Mouse (Mus musculus) stomach, embryonic 14.5 days (tissue): ENCODE results near the gene Otud4. TPM values are rescaled to one million over a fixed set of nuclear protein-coding genes. Genes with fewer than 3 reads are reported as not detected.
"Not testable (repeated sequence)": the region's sequence is repeated elsewhere in the genome, so short reads cannot be mapped to it uniquely, and the experiment has no call there.

Experiments
- ATAC-seq: fragments of 200-750 bp; cut with Nextera tagmentation; 2 replicates; pipeline ENCODE4 v1.8.0; 2017; ENCODE audit warnings: low read depth, moderate TSS enrichment; ENCODE audit not compliant: insufficient number of reproducible peaks, insufficient read depth, low FRiP score
- H3K27ac ChIP-seq: fragments of 300-500 bp; sonication (generic); 2 replicates; pipeline ENCODE4 v1.5.1; 2014; ENCODE audit warnings: mild to moderate bottlenecking, low read length, moderate library complexity, mixed read lengths
- H3K27me3 ChIP-seq: fragments of 300-500 bp; sonication (generic); 2 replicates; pipeline ENCODE4 v1.6.1; 2014; ENCODE audit warnings: low read length, control low read depth, mixed read lengths; ENCODE audit not compliant: control insufficient read depth, insufficient read depth
- H3K36me3 ChIP-seq: fragments of 300-500 bp; sonication (generic); 2 replicates; pipeline ENCODE4 v1.6.1; 2014; ENCODE audit warnings: mild to moderate bottlenecking, control low read depth, low read length, moderate library complexity, mixed read lengths; ENCODE audit not compliant: control insufficient read depth, insufficient read depth
- H3K4me1 ChIP-seq: fragments of 300-500 bp; sonication (generic); 2 replicates; pipeline ENCODE4 v1.6.1; 2014; ENCODE audit warnings: low read length, control low read depth, mixed read lengths; ENCODE audit not compliant: control insufficient read depth, insufficient read depth
- H3K4me2 ChIP-seq: fragments of 300-500 bp; sonication (generic); replicated peaks from 2 replicates; pipeline ENCODE4 v1.6.1; 2014; ENCODE audit warnings: low read depth, low read length, control low read depth
- H3K4me3 ChIP-seq: fragments of 300-500 bp; sonication (generic); 2 replicates; pipeline ENCODE4 v1.5.1; 2014; ENCODE audit warnings: low read depth, low read length, control low read depth
- H3K9ac ChIP-seq: fragments of 300-500 bp; sonication (generic); replicated peaks from 2 replicates; pipeline ENCODE4 v1.6.1; 2014; ENCODE audit warnings: low read depth, mild to moderate bottlenecking, control low read depth, low read length, moderate library complexity, mixed read lengths
- H3K9me3 ChIP-seq: fragments of 300-500 bp; sonication (generic); 2 replicates; pipeline ENCODE4 v1.6.1; 2016; ENCODE audit warnings: low read depth, low read length, control low read depth; ENCODE audit not compliant: control insufficient read depth
- WGBS: fragments of 180-500 bp; shearing (Covaris S2); extraction: QIAGEN DNeasy Blood & Tissue Kit; methylation state at CpG from one replicate; pipeline ENCODE4 v1.1.7; 2014; 5-methylcytosine and 5-hydroxymethylcytosine counted together
- polyA plus RNA-seq: library from polyadenylated mRNA; unstranded; fragments of >200 nt; fragmentation: Nextera tagmentation; extraction: Ambion mirVana; gene quantifications from 2 replicates; pipeline ENCODE4 v1.2.1, GENCODE M21; 2014

The Otud4 gene
- polyA plus RNA-seq, 1 experiment from 2014 or later, result 27.2 TPM

DNA sequence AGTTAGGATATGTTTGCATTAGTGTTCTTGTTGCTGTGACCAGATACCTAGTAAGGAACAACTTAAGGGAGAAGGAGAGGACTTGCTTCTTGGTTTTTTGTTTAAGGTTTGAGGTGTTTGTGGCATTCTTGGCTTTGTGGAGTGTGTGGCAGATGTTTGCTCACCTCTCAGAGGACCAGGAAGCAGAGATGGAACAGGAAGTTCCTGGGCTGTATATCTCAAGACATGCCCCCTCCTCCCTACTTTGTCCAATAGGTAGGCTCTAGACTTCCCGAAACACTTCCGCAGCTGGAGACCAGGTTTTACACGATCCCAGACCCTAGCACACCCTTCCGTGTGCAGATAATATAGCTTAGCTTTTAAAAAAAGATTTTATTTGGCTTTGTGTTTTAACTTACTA is 10.2 kb downstream of the Otud4 start:
- no peak for ATAC-seq
- Histone ChIP-seq H3K36me3 (peaks cover 28% of the 10 kb centered on the region), H3K27ac (no peak overlapping the region), H3K4me2 (no peak overlapping the region), H3K4me1 (no peaks in the 10 kb centered on the region), H3K9ac (no peak overlapping the region), H3K4me3 (no peak overlapping the region), H3K9me3 (no peaks in the 10 kb centered on the region), H3K27me3 (no peaks in the 10 kb centered on the region)
- 90% methylated on average over 4 of the region's 4 CpGs for WGBS

DNA sequence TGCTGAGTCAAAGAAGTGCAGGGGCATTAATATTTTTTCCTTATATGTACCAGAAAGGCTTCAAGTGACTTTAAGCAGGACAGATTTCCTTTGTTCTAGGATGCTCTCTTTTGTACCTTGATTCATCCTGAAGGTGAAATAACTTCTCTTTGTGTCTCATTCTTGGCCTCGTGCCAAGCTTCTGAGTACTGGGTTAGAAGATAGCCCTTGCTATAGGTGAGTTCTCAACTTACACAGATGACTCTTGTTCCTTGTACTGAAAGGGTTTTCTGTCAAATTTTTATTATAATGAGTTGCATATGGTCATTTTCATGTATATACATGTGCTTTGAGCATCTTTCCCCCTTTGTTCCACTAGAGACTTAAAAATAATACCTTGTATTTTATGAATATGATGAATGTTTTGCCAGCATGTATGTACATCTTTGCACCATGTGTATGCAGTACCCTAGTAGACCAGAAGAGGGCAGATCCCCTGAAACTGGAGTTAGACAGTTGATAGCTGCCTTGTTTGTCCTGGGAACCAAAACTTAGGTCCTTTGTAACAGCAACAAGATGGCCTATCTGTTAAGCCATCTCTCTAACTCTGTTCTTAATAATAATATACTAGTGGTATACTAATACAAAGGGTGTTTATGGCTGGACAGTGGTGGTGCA is 10.9 kb downstream of the Otud4 start:
- H3K27me3 ChIP-seq, result no peaks in the 10 kb centered on the region
- H3K27ac ChIP-seq, result no peak overlapping the region
- no peak overlapping the region for H3K4me2 ChIP-seq
- no peak overlapping the region for H3K9ac ChIP-seq
- peaks cover 31% of the 10 kb centered on the region for H3K36me3 ChIP-seq
- 80% methylated on average over 1 of the region's 1 CpGs for WGBS
- no peaks in the 10 kb centered on the region for H3K4me1 ChIP-seq
- H3K9me3 ChIP-seq, result no peaks in the 10 kb centered on the region
- no peak overlapping the region for H3K4me3 ChIP-seq
- no peak for ATAC-seq

DNA sequence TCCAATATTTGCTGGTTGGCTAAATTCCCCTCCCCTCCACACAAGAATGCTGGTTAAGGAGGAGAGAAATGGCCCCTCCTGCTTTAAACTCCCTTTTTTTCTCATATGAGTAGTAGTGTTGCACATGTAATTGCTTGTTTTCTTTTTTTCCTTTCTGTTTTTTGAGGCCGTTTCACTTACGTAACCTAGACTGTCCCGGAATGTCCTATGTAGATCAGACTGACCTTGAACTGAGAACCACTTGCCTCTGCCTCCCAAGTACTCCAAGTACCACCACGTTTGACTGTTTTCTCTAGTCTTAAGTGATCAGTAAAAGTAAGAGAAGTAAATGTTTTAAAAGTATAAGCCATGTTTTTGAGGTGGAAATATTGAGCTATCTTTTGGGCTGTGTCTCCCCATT is 14.3 kb downstream of the Otud4 start:
- WGBS, result 95% methylated on average over 4 of the region's 4 CpGs
- Histone ChIP-seq H3K4me2 (no peak overlapping the region), H3K27ac (no peak overlapping the region), H3K4me3 (no peak overlapping the region), H3K4me1 (no peaks in the 10 kb centered on the region), H3K36me3 (peaks cover 40% of the 10 kb centered on the region), H3K9ac (no peak overlapping the region), H3K9me3 (no peaks in the 10 kb centered on the region), H3K27me3 (no peaks in the 10 kb centered on the region)
- no peak for ATAC-seq

- not testable (repeated sequence) for H3K4me1 ChIP-seq, ATAC-seq, H3K4me2 ChIP-seq, H3K9me3 ChIP-seq, H3K9ac ChIP-seq, H3K4me3 ChIP-seq, H3K27me3 ChIP-seq, H3K27ac ChIP-seq
- peaks cover 49% of the 10 kb centered on the region for H3K36me3 ChIP-seq
- 81% methylated on average over 4 of the region's 4 CpGs for WGBS
Observed at GRCm38 (mm10) chr8:79658715-79659114, 19.3 kb downstream of the Otud4 start.

DNA sequence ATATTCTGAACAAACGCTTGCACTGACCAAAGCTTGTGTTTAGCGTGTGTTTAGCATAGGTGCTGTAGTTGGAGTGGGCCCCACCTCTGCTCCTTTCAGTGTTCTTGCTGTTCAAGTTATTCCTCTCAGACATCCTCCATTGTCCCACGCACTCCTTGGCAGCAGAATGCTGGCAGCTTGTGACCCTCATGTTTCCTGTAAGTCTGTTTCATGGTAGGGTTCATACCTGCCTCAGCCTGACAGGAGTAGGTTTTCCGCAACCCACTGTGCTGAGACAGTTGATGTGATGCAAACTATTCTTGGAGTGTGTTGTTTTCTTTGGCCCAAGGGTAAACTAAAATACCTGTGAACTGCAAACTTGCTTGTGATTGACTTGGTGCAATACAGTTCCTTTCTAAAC is 37.0 kb downstream of the Otud4 start:
- Histone ChIP-seq H3K27me3 (no peaks in the 10 kb centered on the region), H3K27ac (no peak overlapping the region), H3K9me3 (no peaks in the 10 kb centered on the region), H3K4me1 (no peaks in the 10 kb centered on the region), H3K4me3 (no peak overlapping the region), H3K36me3 (peaks cover 31% of the 10 kb centered on the region), H3K4me2 (no peak overlapping the region), H3K9ac (no peak overlapping the region)
- no peak for ATAC-seq
- 77% methylated on average over 4 of the region's 4 CpGs for WGBS

DNA sequence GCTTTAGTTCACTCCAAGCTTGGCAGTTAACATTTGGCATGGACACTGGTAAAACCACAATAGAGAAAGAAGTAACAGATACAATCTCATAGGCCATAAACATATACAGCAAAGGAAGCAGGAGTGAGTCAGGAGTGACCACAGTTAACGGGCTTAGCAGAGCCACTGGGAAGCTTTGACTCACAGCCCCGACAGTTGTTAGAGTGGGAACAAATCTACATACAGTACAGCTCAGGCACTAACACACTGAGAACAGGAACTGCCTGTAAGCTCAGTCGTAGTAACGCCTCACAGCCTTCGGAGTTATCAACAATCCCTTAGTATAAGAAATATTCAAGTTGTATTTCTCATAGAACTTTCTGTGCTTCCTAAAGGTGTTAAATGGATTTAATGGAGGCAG is 39.6 kb downstream of the Otud4 start:
- H3K27ac ChIP-seq, result no peak overlapping the region
- no peak for ATAC-seq

DNA sequence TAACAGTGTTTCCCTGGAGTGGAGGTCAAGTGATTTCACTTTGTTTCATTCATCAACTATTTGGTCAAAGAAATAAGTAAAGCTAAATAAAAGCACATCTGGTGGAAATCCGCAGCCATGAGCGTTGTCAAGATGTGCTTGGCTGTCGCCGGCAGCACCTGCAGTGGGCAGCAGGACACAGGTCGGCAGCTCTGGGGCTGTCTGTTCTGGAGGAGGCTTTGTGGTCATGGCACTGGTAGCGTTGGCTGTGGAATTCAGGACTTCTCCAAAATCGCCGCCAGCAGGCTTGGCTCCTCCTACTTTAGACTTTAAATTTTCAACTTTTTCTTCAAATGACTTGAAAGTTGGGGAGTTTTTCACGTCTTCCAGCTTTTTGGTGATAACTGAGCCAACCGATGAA is 40.7 kb downstream of the Otud4 start:
- WGBS, result 37% methylated on average over 10 of the region's 10 CpGs
- Histone ChIP-seq H3K4me2 (peak overlapping the region; percentile 68), H3K36me3 (peaks cover 19% of the 10 kb centered on the region), H3K4me3 (peak overlapping the region; percentile 36; the same call in 1 of the 2 replicates)
- H3K27ac ChIP-seq, H3K27me3 ChIP-seq, H3K9me3 ChIP-seq, ATAC-seq, H3K9ac ChIP-seq, H3K4me1 ChIP-seq: not testable (repeated sequence)

More for the DNA sequence above, 39.6 kb downstream of the Otud4 start:
- Histone ChIP-seq H3K9ac (no peak overlapping the region), H3K4me1 (no peaks in the 10 kb centered on the region), H3K27me3 (no peaks in the 10 kb centered on the region), H3K9me3 (no peaks in the 10 kb centered on the region), H3K4me2 (no peak overlapping the region), H3K36me3 (peaks cover 15% of the 10 kb centered on the region), H3K4me3 (no peak overlapping the region)
- WGBS, result 68% methylated on average over 5 of the region's 5 CpGs

DNA sequence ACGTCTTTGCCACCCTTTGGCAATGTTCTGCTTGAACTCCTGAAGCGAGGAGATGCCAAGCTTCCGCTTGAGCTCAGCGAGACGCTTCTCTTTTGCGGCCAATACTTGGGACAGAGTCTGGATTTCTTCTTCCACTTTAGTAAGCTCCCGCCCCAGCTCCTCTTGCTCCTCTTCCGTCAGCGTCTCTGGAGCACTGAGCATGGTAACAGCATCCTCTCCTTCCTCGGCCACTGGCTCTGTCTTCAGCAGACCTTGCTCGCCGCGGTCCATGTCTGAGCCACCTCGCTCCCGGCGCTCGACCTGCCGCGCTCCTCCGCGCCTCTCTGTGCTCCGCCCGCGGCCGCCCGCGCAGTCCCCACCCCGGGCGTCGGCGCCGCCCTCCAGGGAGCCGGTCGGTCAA is 41.1 kb downstream of the Otud4 start:
- no peaks in the 10 kb centered on the region for H3K27me3 ChIP-seq
- H3K27ac ChIP-seq, result no peak overlapping the region
- peak overlapping the region; percentile 68 for H3K4me2 ChIP-seq
- 0 out of 2 replicates have a peak overlapping the region, but pooled peaks have one; percentile 21 for H3K9ac ChIP-seq
- H3K36me3 ChIP-seq, result peaks cover 24% of the 10 kb centered on the region
- peak overlapping the region; percentile 36 for H3K4me3 ChIP-seq
- WGBS, result 6% methylated on average over 34 of the region's 34 CpGs
- no peaks in the 10 kb centered on the region for H3K9me3 ChIP-seq
- ATAC-seq, result peak; percentile 61; the same call in 1 of the 2 replicates
- H3K4me1 ChIP-seq, result no peaks in the 10 kb centered on the region

DNA sequence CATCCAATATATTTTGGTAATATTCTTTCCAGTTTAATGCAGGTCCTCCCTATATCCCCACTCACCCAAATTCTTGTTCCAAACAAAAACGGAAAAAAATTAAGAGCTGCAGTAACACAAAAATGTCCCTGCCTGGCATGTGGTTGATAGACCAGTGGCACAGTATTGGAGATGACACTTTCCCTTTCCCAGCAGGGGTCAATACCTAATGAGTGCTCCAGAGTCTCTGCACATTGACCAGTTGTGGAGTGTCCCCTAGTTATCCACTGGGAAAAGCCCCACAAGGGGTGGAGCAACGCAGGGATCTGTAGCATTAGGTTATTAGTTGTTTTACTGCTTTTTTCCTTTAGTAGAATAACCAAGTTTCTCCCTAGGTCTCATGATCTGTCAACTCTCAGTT is 41.5 kb downstream of the Otud4 start:
- Histone ChIP-seq H3K4me2 (peak overlapping the region; percentile 68), H3K9me3 (no peaks in the 10 kb centered on the region), H3K4me3 (peak overlapping the region; percentile 36), H3K4me1 (no peaks in the 10 kb centered on the region), H3K9ac (0 out of 2 replicates have a peak overlapping the region, but pooled peaks have one; percentile 21), H3K27me3 (no peaks in the 10 kb centered on the region), H3K36me3 (peaks cover 25% of the 10 kb centered on the region), H3K27ac (no peak overlapping the region)
- ATAC-seq, result no peak
- 32% methylated on average over 2 of the region's 2 CpGs for WGBS
